Mouse (Mus musculus) stomach, embryonic 15.5 days (tissue): ENCODE data around the gene Gm16503. TPM values are rescaled to one million over a fixed set of nuclear protein-coding genes. Genes with fewer than 3 reads are reported as not detected.
"Not testable (repeated sequence)": the region's sequence is repeated elsewhere in the genome, so short reads cannot be mapped to it uniquely, and the experiment has no call there.

ENCODE experiments used
- ATAC-seq: fragments of 200-750 bp; cut with Nextera tagmentation; 2 replicates; pipeline ENCODE4 v1.8.0; 2017; ENCODE audit warnings: low read depth, moderate number of reproducible peaks, moderate TSS enrichment; ENCODE audit not compliant: insufficient read depth, low FRiP score
- H3K27ac ChIP-seq: fragments of 300-500 bp; sonication (generic); 2 replicates; pipeline ENCODE4 v1.5.1; 2015; ENCODE audit warnings: mild to moderate bottlenecking, inconsistent platforms
- H3K27me3 ChIP-seq: fragments of 300-500 bp; sonication (generic); replicated peaks from 2 replicates; pipeline ENCODE4 v1.6.1; 2015; ENCODE audit warnings: inconsistent platforms
- H3K36me3 ChIP-seq: fragments of 300-500 bp; sonication (generic); 2 replicates; pipeline ENCODE4 v1.6.1; 2015; ENCODE audit warnings: inconsistent platforms
- H3K4me1 ChIP-seq: fragments of 300-500 bp; sonication (generic); 2 replicates; pipeline ENCODE4 v1.6.1; 2015; ENCODE audit warnings: inconsistent platforms
- H3K4me2 ChIP-seq: fragments of 300-500 bp; sonication (generic); 2 replicates; pipeline ENCODE4 v1.6.1; 2015; ENCODE audit warnings: mild to moderate bottlenecking, inconsistent platforms
- H3K4me3 ChIP-seq: fragments of 300-500 bp; sonication (generic); replicated peaks from 2 replicates; pipeline ENCODE4 v1.5.1; 2015; ENCODE audit warnings: inconsistent platforms
- H3K9ac ChIP-seq: fragments of 300-500 bp; sonication (generic); 2 replicates; pipeline ENCODE4 v1.6.1; 2015; ENCODE audit warnings: inconsistent platforms
- H3K9me3 ChIP-seq: fragments of 300-500 bp; sonication (generic); 2 replicates; pipeline ENCODE4 v1.6.1; 2016; ENCODE audit warnings: inconsistent platforms
- WGBS: fragments of 180-500 bp; shearing (Covaris S2); methylation state at CpG from one replicate; pipeline ENCODE4 v1.1.7; 2015; 5-methylcytosine and 5-hydroxymethylcytosine counted together
- polyA plus RNA-seq: library from polyadenylated mRNA; unstranded; fragments of >200 nt; fragmentation: Nextera tagmentation; extraction: Ambion mirVana; gene quantifications from 2 replicates; pipeline ENCODE4 v1.2.1, GENCODE M21; 2015

Gm16503 gene
- polyA plus RNA-seq: 0.32 and 0.42 TPM in 2 replicates

DNA sequence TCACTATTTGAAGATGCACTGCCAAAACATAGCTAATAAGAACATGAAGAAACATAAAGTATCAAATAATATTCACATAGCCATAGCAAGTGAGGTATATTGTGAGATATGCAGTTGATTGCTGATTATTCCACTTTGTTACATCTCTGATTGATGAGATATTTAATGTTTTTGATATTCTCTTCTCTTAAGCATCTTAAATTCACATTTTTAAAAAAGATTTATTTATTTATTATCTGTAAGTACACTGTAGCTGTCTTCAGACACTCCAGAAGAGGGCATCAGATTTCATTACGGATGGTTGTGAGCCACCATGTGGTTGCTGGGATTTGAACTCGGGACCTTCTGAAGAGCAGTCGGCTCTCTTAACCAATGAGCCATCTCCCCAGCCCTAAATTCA is at the start of gene Gm16503:
Gene Gm16503 (plus strand): TSS at position 301 of the 400 bp plus-strand sequence.
- not testable (repeated sequence) for H3K4me1 ChIP-seq, H3K9me3 ChIP-seq, H3K9ac ChIP-seq, H3K4me2 ChIP-seq, H3K27ac ChIP-seq, H3K4me3 ChIP-seq, H3K27me3 ChIP-seq, ATAC-seq, H3K36me3 ChIP-seq
- WGBS: 82% methylated on average over 3 of the region's 3 CpGs

DNA sequence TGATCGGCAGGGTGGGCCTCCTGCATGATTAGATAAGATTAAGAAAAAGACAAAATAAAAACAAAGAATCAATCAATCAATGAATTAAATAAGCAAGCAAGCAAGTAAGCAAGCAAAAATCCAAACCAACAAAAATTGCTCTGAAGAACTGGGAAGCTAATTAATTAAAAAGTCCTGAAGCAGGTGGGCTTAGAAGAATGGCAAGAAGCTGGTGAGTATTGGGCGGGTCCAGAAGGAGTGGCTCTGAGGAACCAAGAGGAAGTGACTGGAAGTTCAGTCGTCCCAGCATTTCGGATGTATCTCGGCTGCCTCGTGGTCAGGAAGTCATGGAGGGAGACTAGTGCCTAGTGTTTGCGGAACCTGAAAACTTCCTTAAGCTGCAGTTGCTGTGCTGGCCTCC is 47.9 kb upstream of the Gm16503 start, which contains the start of gene Zfp982:
Gene Zfp982 (plus strand): TSS at position 301 of the 400 bp plus-strand sequence.
- not testable (repeated sequence) for H3K27me3 ChIP-seq, ATAC-seq, H3K36me3 ChIP-seq, H3K4me1 ChIP-seq, H3K4me3 ChIP-seq, H3K27ac ChIP-seq, H3K4me2 ChIP-seq, H3K9ac ChIP-seq
- H3K9me3 ChIP-seq: peaks cover 14% of the 10 kb centered on the region; the same call in 1 of the 2 replicates
- 80% methylated on average over 7 of the region's 7 CpGs for WGBS

DNA sequence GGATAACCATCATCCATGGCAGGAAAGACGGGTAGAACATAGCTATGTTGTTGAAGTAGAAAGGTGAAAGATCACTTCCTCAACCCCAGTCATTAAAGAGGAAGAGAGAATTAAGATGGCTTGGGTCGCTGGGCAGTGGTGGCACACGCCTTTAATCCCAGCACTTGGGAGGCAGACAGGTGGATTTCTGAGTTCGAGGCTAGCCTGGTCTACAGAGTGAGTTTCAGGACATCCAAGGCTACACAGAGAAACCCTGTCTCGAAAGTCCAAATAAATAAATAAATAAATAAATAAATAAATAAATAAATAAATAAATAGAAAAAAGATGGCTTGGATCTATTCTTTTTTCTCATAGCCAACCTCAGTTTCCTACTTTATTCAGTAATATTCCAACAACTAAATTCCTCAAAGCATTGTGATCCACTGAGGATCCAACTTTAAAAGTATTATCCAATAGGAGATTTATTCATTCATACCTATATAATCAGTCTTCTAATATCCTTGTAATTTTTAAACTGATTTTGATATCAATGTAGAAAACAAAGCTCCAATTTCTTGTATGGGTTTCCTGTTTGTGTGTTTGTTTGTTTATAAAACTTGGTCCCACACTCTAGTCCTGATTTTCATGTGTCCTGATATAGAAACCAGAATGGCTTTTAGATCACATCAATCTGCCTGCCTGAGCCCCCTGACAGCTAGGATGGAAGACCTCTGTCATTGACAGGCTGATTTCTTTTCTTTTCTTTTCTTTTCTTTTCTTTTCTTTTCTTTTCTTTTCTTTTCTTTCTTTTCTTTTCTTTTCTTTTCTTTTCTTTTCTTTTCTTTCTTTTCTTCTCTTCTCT is 41.0 kb upstream of the Gm16503 start:
- not testable (repeated sequence) for H3K27me3 ChIP-seq, H3K27ac ChIP-seq, H3K9me3 ChIP-seq, H3K4me1 ChIP-seq, ATAC-seq, H3K4me2 ChIP-seq, H3K4me3 ChIP-seq, H3K9ac ChIP-seq, H3K36me3 ChIP-seq
- WGBS: 82% methylated on average over 5 of the region's 5 CpGs

DNA sequence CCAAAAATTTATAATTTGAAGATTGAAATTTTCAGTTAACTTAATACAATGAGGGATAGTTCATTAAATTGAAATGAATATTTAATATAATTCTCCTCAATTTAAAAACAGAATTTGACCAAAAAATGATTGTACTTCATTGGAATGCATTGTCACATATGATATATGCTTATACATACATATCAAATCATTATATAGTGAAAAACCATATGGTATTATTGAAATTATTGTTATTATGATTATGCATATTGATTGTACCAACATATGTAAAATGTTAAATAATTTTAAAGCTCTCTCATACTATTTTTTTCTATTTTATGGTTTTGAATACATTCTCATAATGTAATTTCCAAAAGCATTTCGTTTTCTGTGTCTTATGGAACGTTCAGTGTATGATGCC is 30.8 kb upstream of the Gm16503 start:
- ATAC-seq: no peak
- H3K4me2 ChIP-seq: no peak overlapping the region
- no peaks in the 10 kb centered on the region for H3K27me3 ChIP-seq
- peaks cover 5% of the 10 kb centered on the region; the same call in 1 of the 2 replicates for H3K9me3 ChIP-seq
- no peak overlapping the region for H3K27ac ChIP-seq
- H3K9ac ChIP-seq: no peak overlapping the region
- H3K4me3 ChIP-seq: no peak overlapping the region
- H3K36me3 ChIP-seq: peaks cover 5% of the 10 kb centered on the region; the same call in 1 of the 2 replicates
- no peaks in the 10 kb centered on the region for H3K4me1 ChIP-seq
- WGBS: 80% methylated on average over 2 of the region's 2 CpGs

- ATAC-seq: no peak
- H3K4me3 ChIP-seq: no peak overlapping the region
- no peak overlapping the region for H3K27ac ChIP-seq
- no peak overlapping the region for H3K4me2 ChIP-seq
- H3K4me1 ChIP-seq: no peaks in the 10 kb centered on the region
- H3K9me3 ChIP-seq: peaks cover 34% of the 10 kb centered on the region
- H3K27me3 ChIP-seq: no peaks in the 10 kb centered on the region
- WGBS: 70% methylated on average over 2 of the region's 2 CpGs
- H3K9ac ChIP-seq: no peak overlapping the region
- no peaks in the 10 kb centered on the region; the same call in 1 of the 2 replicates for H3K36me3 ChIP-seq
Measured at GRCm38 (mm10) chr4:147518981-147519380, 21.0 kb upstream of the Gm16503 start.

GRCm38 (mm10) chr4:147520100-147520499 is 19.9 kb upstream of the Gm16503 start:
- Histone ChIP-seq H3K4me3 (no peak overlapping the region), H3K4me2 (no peak overlapping the region), H3K9me3 (peaks cover 34% of the 10 kb centered on the region), H3K4me1 (no peaks in the 10 kb centered on the region), H3K27me3 (no peaks in the 10 kb centered on the region), H3K9ac (no peak overlapping the region), H3K27ac (no peak overlapping the region), H3K36me3 (no peaks in the 10 kb centered on the region; the same call in 1 of the 2 replicates)
- ATAC-seq: no peak

- no peak overlapping the region for H3K4me2 ChIP-seq
- ATAC-seq: no peak
- H3K27me3 ChIP-seq: no peaks in the 10 kb centered on the region
- H3K4me3 ChIP-seq: no peak overlapping the region
- no peak overlapping the region for H3K27ac ChIP-seq
- H3K36me3 ChIP-seq: no peaks in the 10 kb centered on the region
- H3K9ac ChIP-seq: no peak overlapping the region
- 83% methylated on average over 1 of the region's 1 CpGs for WGBS
- no peaks in the 10 kb centered on the region for H3K4me1 ChIP-seq
- 0 out of 2 replicates have a peak, but pooled peaks cover 1% of the 10 kb centered on the region for H3K9me3 ChIP-seq
Measured at GRCm38 (mm10) chr4:147525125-147525524, 14.9 kb upstream of the Gm16503 start.

DNA sequence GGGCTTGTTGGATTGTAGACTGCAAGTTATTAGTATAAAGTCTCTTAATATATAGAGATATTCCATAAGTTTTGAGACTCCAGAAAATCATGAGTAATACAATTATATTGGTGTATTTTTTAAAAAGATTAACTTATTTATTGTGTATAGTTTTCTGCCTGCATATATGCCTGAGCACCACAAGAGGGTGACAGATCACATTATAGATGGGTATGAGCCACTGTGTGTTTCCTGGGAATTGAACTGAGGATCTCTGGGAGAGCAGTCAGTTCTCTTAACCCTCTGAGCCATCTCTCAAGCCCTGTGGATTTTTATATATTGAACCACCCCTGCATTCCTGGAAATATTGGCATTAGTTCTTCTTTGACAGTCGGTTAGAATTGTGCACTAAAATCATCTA is 9.7 kb upstream of the Gm16503 start:
- no peaks in the 10 kb centered on the region for H3K27me3 ChIP-seq
- H3K4me1 ChIP-seq: no peaks in the 10 kb centered on the region
- no peak overlapping the region for H3K4me3 ChIP-seq
- H3K9ac ChIP-seq: no peak overlapping the region
- ATAC-seq: no peak
- no peak overlapping the region for H3K4me2 ChIP-seq
- no peak overlapping the region for H3K27ac ChIP-seq
- H3K9me3 ChIP-seq: 0 out of 2 replicates have a peak, but pooled peaks cover 3% of the 10 kb centered on the region
- 81% methylated on average over 1 of the region's 1 CpGs for WGBS
- H3K36me3 ChIP-seq: no peaks in the 10 kb centered on the region

DNA sequence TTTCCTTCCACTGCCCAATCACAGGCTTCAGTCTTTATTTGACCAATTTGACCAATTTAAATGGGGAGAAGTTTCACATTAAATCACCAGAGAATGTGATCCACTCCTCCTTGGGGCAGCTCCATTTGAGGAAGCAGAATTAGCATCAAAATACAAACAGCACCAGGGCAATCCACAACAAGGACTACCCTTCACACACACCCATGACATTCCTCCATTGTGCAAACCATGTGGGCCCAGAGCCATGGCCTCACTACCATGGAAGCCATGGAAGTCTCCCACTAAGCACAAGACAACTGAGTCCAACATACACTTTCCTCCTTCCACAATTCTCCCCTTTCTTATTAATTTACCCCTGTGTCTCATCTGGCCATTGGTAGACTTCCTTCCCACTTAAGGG is 4.1 kb upstream of the Gm16503 start:
- not testable (repeated sequence) for H3K4me3 ChIP-seq, H3K27ac ChIP-seq, H3K4me2 ChIP-seq, H3K4me1 ChIP-seq, H3K27me3 ChIP-seq, H3K9me3 ChIP-seq, ATAC-seq, H3K9ac ChIP-seq, H3K36me3 ChIP-seq

- Histone ChIP-seq H3K4me3 (no peak overlapping the region), H3K9me3 (no peaks in the 10 kb centered on the region; the same call in 1 of the 2 replicates), H3K9ac (no peak overlapping the region), H3K4me1 (no peaks in the 10 kb centered on the region), H3K27me3 (no peaks in the 10 kb centered on the region), H3K36me3 (no peaks in the 10 kb centered on the region), H3K4me2 (no peak overlapping the region), H3K27ac (no peak overlapping the region)
- ATAC-seq: no peak
- 79% methylated on average over 2 of the region's 2 CpGs for WGBS
Measured at GRCm38 (mm10) chr4:147537702-147538101, 2.3 kb upstream of the Gm16503 start.

DNA sequence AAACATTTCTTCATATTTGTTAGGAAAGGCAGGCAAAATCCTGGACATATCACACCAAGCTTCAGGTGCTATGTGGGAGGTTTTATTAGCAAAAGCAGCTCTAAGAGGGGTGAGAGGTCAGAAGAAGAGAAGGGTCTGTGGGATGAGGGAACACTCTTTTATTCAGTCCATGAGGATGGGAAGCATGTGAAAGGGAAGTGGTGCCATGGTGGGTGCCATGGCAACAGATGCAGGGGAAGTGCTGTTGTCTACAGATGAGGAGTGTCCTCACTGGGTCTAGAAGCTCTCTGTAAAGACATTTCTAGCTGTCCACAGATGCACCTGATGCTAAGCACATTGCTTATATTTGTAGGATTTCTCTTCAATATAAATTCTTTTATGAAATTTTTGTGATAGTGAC is 1.1 kb downstream of the Gm16503 start:
- Histone ChIP-seq H3K27ac (no peak overlapping the region), H3K9me3 (no peaks in the 10 kb centered on the region; the same call in 1 of the 2 replicates), H3K36me3 (no peaks in the 10 kb centered on the region), H3K4me2 (no peak overlapping the region), H3K9ac (no peak overlapping the region), H3K27me3 (no peaks in the 10 kb centered on the region), H3K4me3 (no peak overlapping the region), H3K4me1 (no peaks in the 10 kb centered on the region)
- ATAC-seq: no peak

DNA sequence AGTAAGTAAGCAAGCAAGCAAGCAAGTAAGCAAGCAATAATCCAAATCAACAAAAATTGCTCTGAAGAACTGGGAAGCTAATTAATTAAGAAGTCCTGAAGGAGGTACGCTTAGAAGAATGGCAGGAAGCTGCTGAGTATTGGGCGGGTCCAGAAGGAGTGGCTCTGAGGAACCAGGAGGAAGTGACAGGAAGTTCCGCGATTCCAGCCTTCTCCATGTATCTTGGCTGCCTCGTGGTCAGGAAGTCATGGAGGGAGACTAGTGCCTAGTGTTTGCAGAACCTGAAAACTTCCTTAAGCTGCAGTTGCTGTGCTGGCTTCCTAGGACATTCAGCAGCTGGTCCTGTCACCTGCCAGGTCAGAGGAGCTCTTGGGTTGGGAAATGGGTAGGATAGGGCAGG is 13.1 kb downstream of the Gm16503 start, which contains the start of gene Zfp985:
Gene Zfp985 (plus strand): TSS at position 207 of the 400 bp plus-strand sequence.
- ATAC-seq, H3K4me1 ChIP-seq, H3K9me3 ChIP-seq, H3K9ac ChIP-seq, H3K4me3 ChIP-seq, H3K27ac ChIP-seq, H3K27me3 ChIP-seq, H3K36me3 ChIP-seq, H3K4me2 ChIP-seq: not testable (repeated sequence)
- WGBS: 66% methylated on average over 5 of the region's 5 CpGs
